Mouse (Mus musculus) mesoderm, embryonic 11.5 days (tissue): ENCODE data around the gene Brf1.

Experiments used
- DNase-seq: peaks from one replicate; pipeline ENCODE4 v3.0.0-alpha.2; 2012; ENCODE audit warnings: low read depth, low spot score

The Brf1 gene

DNA sequence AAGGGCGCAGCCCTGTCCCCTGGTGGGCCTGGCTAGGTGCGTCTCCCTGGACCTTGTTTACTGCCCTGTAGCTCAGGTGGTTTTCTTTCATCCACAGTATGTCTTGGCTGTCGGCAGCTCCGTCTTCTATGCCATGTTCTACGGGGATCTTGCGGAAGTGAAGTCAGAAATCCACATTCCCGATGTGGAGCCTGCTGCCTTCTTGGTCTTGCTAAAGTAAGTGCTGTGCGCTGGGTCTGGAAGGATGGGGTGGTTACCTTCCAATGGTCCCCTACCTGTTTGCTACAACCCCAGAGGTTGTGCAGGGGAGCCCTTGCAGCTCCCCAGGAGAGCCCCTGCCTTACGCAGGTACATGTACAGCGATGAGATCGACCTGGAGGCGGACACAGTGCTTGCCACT, 23.3 kb downstream of the Brf1 start:
- DNase-seq = no peak

DNA sequence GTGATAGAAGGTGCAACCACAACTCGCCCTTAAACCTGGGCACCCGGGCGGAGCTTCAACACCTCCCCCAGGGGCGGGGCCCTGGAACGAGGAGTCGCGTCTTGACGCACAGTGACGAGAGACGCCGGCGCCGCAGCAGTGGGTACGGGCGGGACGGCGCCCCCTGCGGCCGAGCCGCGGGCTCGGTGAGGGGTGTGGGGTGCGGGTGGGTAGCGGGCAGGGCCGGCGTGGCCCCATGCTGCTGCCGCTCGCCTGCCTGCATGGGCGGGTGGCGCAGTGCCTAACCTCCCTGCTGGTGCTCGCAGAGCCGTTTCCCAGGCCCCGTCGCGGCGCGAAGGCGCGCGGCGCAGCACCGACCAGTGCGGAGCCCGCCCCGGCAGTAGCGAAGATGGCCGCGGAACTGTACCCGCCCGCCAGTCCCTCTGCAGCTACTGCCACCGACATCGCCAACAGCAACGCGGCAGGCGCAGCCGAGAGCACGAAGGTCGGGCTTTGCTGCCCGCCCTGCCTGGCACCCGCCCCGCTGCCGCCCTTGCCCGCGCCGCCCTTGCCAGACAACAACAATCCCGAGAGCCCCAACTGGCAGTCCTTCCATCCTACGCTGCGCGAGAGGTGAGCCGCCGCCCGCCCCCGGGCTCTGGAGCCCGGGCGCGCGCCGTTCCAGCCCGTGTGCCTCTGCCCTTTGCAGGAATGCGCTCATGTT, 24.0 kb downstream of the Brf1 start, which contains the start of gene Btbd6:
Gene Btbd6, plus strand, starts transcription at position 112 of the 703 bp plus-strand sequence.
- peak; percentile 87 for DNase-seq

DNA sequence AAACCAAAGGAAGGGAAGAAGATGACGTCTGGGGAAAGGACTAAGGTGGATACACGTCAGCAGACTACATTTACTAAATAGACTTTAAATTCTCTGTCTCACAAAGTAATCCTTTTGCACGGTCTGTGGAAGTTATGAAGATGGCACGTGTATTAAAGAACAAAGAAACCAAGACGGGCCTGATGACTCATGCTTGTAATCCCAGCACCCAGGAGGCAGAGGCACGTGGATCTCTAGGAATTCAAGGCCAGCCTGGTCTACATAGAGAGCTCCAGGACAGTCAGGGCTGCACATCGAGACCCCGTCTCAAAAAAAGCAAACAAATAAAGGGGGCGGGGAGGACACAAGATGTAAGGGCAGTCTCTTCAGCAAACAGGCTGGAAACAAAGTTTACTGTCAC, 25.8 kb downstream of the Brf1 start:
- DNase-seq = no peak

DNA sequence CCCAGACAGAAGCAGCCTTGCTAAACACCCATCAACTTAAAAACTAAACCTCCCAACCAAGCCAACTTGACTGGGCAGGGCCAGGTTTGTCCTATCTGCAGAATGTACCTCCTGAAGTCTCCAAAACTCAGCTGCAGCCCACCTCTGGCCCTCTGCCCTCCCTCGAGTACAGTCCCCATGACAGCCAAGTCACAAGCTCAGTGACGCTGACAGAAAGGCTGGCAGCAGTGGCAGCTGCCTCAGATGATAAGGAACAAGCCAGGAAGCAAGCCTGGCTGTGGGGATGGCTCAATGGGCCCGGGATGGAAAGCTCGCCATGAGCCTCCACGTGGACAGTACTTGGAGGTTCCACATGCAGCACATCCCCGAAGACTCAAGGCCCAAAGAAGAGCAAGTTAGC, 30.9 kb downstream of the Brf1 start:
- no peak for DNase-seq

DNA sequence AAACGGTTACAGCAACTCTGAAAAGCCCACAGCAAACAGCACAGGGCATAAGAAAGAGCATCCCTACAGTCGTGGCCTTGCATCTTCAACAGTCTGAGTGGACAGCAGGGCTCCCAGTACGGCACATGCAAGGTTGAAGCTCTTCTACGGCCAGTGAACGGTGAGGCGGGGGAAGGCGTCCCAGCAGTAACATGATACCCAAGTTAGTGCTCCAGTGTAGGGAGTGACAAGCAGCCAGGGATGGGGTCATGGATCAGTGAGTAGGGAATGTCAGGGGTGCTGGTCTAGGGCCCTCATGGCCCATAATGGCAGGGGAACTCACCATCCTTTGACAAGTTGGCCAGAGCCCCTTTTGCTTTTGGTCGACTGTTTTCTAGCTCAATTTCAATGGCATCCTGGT, 31.6 kb downstream of the Brf1 start:
- DNase-seq = no peak

DNA sequence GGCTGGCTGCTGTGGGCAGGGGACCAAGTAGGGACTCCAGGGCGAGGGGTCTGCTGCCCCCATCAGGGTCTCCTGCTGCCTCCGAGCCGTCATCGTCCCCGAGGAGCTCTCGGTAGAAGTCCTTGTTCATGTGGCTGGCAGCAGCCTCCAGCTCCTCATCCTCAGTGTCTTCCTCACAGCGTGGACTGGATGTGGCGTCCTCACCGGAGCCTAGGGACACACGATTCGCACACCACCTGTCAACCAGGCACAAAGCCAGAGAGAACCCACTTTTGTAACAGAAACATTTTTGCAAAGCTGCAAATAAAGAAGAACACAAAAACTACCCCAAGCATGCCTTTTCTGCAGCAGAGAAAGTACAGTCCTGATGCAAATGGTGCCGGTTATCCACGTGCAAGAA, 34.7 kb downstream of the Brf1 start:
- DNase-seq = no peak

DNA sequence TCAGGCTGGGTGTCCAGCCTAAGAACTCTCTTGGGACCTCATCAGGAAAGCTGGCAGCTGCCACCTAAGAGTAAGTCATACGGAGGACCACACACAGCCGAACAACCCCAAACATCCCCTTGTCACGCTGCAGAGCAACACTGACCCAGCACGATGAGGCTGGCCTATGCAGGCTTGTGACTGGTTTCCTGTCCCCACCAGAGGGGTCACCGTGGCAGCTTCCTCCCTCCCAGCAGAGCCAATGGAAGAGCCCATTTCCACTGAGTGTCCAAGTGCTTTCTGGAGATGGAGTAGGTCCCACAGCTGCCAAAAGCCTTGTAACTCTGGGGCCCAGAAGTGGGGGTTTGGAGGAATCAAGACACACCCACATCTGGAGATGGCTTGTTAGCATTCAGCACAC, 38.6 kb downstream of the Brf1 start:
- DNase-seq = no peak

DNA sequence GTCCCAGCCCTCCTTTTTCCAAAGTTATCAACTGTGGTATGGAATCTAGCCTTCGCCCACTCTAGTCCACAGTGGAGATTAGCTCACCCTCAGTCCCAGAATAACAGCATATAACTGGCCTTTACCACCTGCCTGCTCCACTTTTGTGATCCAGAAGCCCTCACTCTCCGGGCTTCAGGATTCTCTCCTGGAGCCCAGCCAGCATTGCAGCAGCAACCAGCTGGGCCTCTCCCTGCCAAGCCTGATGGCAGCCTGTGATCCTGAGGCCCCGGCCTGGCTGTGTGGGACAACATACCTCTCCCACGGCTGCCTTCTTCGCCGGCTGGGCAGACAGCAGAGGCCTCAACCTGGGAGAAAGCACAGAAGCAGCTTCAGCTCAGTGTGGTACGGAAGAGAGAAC, 39.1 kb downstream of the Brf1 start:
- no peak for DNase-seq

DNA sequence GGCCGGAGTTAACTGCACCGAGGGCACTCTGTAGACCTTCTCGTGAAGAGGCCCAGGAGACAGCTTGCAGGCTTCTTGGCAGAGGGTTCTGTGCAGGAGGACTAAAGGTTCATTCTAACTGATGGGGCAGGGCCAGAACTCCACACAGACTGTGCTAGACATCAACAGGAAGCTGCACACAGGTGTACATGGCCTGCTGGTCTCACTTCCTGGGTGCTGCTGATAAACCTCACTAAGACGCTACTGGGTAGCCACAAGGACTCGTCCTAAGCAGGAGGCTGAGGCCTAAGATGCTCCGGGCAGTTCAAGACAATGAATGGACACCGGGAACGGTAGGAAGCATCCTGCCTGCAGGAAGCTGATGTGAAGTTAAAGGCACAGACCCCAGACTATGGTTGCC, 41.1 kb downstream of the Brf1 start:
- DNase-seq = no peak

DNA sequence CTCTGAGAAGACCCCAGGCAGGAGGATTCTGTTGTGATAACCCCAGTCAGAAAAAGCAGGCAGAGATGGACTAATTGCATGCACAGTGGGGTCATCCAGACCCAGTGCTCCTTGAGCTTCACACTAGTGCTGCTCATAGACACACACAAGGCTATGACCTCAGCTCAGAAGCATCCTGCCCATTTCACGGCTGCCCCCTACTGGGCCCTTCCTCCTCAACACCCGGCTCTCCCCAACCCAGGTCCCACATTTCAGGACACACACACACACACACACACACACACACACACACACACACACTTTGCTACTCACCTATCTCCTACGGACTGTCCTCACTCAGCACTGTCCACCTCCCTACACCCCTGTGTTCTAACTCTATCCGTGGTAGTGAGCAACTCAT, 42.2 kb downstream of the Brf1 start:
- peak; percentile 47 for DNase-seq

DNA sequence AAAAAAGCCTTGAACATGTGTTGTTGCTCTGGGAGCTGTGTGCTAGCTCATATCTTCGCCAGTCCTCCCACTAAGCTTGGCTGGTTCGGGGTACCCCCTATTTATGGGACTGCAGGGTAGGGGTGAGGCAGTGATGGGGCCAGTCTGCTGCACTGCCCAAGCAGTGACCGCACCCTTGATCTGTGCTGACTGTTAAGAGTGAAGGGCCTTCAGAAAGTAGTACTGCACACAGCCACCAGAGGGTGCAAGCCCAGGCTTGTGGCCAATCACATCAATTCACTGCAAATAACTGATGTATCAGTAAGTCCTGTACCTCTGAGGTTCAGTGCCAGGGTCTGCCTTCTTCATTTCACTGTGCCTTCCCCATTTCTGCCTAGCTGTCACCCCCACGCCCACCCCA, 44.7 kb downstream of the Brf1 start:
- peak; percentile 76 for DNase-seq

DNA sequence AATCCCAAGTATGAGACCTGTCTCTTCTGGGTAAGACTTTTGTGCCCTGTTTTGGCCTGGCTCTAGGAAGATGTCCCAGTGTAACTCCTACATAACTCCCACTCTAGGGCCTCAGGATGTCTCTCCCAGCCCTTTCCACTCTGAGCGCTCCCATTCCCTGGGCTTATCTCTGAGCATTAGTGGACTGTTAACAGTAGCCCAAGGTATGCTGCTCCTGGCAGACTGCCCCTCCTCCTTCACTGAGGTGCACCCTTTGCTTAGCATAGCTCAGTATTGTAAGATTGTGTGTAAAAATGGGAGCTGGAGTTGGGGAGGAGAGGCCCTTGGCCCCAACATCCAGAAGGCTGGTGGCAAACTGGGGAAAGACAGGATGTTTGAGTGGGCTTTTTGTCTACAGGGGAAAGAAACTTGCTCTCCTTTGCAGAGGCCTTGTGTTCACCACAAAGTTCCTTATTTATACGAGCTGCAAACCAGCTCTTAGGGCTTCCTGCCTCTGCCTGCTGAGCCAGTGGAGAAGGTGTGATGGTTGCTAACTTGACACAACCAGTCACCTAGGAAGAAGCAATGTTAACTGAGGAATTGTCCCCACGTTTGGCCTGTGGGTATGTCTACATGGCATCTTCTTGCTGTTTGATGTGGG, 47.5 kb downstream of the Brf1 start:
- DNase-seq = no peak

DNA sequence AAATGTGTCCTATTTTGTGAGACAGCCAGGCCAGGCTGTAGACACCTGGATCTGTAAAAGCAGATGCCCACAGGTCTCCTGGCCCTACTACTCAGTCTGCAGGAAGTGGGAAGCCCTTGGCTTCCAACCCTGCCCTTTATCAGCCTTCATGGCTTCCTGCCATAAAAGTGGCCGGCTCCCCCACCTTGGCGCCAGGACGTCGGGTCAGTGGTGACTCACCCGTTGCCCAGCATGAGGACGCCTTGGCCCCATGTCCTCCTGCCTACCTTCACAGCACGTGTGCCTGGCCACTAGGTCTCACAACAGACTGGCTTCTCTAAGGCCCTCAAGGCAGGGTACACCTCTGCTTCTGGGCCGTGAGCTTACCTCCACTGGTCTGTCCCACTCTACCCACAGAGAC, 48.1 kb downstream of the Brf1 start:
- DNase-seq = no peak

DNA sequence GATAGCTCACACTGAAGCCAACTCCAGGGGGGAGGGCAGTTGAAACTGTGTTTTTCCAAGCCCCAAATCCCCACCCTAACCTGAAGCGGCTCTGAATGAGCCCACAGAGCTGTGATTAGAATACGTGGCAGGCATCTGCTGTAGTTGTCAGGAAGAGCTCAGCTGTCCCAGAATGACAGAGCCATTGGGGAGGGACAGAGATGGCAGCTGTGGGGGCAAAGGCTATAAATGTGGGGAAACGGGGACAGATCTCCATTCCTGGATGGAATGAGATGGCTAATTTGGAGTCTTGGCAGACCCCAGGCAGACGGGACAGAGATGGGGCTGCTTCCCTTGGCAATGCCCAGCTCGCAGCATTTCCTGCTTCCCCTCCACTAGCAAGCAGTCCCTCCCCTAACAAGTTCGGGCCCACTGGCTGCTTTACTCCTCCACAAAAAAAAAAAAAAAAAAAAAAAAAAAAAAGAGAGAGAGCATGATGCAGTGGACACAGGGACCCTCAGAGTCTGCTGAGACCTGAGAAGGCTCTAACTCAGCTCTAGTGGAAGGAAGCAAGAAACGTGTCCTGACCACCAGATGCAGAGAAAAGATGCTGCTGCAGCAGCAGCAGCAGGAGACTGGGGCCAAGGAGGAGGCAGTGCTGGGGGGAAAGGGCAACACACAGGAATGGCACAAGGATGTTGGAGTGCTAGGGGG, 49.2 kb downstream of the Brf1 start:
- DNase-seq = no peak

DNA sequence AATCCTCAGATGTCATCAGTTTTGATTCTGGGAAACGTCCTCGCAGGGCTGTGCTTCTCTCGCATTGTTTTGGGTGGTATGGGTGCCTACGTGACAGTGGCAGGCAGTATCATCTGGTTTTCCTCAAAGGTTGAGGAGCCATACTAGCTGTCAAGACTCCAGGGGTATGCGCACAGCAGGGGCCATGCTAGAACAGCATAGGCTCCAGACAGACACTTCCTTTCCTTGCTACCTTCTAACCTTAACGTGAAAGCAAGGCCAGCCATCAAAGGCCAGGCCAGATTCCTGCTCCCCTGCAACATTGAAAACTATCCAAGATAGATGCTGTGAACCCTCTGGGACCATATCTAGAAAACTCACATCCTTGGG, 49.8 kb downstream of the Brf1 start:
- DNase-seq = no peak

DNA sequence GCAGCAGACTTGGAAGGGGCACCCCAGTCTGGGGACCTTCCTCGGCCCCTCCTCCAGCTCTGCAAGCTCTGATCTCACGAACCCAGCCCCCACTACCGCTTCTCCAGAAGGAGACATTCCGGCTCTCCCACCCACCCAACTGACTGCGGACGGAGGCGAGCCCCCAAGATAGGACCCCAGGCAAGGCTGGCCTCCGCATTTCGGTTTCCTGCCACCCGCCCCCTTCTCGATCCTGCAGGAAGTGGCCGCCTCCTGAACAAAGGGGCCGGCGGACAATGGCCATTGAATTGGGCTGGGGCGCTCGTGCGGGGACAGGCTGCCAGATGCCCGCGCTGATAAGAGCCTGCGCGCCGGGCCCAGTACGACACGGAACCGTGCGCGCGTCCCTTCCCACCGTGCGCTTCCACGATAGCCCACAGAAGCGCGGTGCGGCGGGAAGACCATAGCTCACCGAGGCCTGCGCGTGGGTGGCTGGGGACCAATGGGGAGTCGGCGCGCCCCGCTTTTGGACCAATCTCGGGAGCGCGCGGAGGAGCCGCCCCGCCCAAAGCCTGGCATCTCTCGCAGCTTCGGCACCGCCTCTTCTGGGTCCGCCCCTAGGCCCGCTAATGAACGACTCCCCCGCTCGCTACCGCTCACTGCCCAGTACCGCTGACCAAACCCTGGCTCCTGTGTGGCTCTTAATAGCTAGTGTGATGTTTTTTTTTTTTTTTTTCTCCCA, 50.3 kb downstream of the Brf1 start:
- peak; percentile 91 for DNase-seq

DNA sequence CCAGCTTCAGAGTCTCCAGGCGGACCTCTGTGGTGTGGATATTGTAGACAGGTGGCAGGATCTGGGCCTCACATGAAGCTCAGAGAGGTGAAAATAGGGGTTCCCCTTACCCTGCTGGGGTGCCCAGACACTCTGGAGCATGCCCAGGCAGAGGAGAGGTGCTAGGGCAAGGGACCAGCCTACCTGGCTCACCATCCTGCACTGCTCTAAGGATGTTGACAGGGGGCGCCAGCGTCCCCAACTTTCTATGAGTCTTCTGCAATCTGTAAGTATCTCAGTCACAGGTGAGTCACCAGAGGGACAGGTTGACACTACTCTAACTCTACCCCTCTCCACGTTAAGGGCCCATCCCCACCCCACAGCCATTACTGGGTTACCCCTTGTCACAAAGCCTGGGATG, 53.2 kb downstream of the Brf1 start:
- DNase-seq = no peak

DNA sequence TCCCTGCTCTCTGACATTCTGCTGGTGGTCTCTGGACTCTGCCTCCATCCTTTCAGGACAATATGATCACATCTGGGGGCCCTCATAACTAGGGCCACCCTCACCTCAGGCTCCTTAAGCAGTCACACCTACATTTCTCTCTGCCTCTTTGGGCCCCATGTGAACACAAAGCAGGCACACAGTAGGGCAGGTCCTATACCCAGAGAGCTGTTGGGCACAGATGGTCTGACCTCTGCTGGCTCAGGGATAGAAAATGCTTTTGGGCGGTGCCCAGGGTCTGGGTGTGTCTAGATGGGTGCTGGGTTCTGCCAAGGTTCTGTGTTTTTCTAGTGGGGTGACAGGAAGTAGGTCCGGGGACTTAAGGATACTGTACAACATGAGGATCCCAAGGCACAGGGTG, 56.8 kb downstream of the Brf1 start:
- DNase-seq = no peak

DNA sequence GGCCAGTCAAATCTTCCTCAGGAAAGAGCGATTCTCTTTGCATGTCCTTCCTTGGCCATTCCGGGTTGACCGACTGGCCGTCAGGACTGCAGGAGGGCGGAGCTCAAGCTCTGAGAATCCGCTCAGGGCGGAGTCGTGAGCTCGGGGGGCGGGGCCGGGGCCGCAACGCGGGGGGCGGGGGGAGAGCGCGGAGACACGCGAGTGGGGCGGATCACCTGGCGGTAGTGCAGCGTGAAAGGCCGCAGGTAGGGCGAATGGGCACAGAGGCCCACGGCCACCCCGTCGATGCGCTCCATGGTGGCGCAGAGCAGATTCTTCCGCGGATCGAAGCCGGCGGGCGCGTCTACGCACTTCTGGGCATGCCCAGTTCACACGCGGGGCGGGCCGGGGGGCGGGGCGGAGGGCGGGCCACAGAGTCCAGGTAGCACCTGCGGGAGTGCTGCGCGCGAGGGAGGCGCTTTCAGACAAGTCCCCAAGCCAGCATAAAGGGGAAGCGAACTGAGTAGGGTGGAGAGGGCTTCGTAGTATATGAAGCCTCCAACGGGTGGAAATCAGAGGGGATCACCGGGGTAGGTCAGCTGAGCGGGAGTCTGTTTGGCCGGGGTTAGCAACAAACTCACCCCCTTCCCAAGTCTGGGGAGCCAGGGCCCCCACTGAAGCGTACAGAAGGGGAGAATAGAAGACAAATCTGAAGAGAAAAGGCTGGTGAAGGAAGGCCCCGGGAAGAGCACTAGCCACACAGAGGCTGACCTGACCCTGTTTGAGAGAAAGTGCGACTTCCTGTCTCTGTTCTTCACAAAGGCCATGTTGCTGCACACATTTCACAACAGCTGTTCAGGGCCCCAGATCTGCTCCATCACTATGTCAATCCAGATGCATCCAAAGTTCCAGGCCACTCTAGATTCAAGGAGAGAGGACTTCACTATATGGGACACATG, 58.5 kb downstream of the Brf1 start, which contains the start of gene Nudt14:
Gene Nudt14, minus strand, starts transcription at position 349 of the 938 bp plus-strand sequence.
- peak; percentile 79 for DNase-seq

DNA sequence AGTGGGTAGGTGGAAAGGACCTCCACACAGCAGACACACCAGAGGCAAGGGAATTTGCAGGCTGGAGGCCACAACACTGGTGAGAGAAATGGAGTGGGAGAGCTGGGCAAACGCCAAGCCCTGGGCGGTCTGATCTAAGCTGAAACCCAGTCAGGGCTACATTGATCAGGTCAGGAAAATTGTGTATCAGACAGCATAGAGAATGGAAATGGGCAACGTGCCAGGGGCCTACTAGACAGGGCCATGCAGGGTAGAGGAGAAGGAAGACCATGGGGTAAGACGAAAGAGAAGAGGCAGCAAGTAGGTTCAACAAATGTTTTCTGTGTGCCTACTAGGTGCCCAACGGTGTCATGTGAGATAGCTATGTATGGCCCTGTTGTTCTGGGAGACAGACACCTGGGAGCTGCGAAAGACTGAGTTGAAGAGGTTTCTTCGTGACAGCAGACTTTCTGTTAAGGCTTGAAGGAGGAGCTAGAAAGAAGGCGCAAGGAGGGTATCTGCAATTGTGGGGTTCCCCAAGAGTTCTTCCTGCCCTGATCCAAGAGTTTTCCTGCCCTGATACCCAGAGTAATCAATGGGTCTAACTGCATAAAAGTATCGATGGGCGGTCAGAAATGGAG, 59.2 kb downstream of the Brf1 start:
- no peak for DNase-seq

DNA sequence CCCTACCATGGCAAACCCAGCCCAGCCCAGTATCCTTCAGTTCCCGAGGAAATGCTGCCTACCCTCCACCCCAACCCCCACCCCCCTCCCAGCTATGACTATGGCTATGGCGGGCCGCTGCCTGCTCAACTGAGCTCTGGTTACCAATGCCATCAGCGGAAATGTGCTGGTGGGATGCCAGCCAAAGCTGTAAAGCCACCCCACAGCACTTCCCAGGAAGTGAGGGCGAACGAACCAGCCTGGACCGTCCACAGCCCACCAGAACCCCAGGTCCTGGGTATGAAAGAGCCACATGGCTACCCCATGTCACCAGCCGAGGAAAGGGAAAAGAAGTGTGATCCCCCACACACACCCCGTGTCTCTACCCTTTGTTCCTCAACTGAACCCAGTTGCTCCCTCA, 59.8 kb downstream of the Brf1 start:
- DNase-seq = no peak
